Mouse (Mus musculus) right cerebral cortex, adult 2 months (tissue): ENCODE measurements around the gene Gtpbp3.

Source experiments
- DNase-seq, 2 experiments: peaks; one replicate each; pipeline ENCODE4 v3.0.0; 2021 to 2022; ENCODE audit warnings: low spot score in 2 of 2

The Gtpbp3 gene

DNA sequence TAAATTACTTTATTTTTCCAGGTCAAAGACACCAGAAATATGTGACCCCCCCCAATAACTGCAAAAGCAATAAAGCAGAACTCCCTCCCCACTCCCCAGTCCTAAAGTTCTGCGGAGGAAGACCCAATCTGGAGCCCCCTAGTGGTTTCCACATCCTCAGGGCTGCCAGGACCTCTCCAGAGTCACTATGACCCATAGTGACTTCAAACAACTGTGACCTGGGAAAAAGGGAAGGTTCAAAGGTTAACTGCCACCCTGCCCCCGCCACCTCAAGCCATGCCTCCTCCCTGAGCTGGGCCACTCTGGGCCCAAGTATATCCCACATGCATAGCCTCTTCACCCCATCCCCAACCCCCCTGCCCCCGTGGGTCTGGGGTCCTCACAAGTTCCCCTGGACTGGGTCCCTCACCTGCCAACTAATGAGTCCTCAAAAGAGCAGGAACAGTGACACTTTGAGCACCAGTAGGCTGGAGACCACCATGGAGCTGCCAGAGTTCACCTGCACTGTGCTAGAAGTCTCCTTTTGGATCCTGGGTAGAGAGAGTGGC, 46.4 kb downstream of the Gtpbp3 start:
- no peak for DNase-seq

DNA sequence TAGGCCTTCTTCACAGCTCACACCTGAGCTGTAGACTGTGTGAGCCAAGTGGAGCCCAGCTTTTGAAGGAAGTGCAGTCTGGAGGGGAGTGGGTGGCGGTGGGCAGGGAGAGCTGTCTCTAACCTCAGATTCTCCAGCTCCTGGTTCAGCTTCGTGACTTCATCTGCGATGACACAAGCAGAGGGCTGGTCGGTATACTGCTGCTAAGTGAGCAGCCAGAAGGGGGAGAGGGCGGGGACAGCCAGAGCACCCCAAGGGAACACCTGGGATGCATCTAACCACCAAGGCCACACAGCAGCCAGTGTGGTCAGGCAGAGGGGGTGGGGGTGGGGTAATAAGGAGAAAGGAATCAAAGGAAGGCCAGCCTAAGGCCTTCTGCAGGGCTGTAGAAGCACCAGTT, 47.8 kb downstream of the Gtpbp3 start:
- DNase-seq = peak in 1 of 2 experiments; percentile 13

DNA sequence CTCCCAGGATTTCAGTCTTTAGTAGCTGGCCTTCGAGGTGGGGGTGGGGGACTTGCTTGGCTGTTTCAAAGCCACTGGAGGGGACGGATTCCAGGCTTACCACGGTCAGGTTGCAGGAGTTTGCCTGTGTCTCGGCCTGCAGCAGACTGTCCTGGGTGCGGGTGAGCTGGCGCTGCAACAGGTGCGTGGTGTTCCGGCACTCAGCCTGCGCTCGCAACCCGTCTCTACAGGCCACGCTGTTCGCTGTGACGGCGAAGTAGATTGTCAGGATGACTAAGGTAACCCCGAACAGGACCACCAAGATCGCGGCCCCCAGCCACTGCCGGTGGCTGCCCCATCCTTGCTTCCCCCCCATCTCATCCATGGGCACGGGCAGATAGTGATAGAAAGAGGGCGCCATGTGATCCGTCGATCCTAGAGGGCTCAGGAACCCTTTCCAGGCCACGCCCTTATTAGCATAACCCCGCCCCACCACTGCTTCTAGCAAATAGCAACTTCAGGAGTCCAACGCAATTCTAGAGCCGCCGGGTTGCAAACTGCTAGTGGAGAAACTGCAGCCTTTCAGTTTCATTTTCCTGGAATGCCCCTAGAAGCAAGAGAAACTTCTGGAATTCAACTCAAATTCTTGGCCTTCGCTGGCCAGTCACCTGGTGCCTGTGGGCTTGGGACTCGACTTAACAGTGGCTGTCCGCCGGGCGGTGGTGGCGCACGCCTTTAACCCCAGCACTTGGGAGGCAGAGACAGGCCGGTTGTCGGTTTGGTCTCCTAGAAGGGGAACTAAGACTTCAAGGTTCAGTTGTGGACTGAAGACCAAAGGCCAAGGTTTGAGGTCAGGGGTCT, 49.3 kb downstream of the Gtpbp3 start, which contains the start of gene Bst2:
TSS of gene Bst2 (minus strand) at position 429 of the 840 bp plus-strand sequence.
- DNase-seq = peak; percentile 31 to 48

DNA sequence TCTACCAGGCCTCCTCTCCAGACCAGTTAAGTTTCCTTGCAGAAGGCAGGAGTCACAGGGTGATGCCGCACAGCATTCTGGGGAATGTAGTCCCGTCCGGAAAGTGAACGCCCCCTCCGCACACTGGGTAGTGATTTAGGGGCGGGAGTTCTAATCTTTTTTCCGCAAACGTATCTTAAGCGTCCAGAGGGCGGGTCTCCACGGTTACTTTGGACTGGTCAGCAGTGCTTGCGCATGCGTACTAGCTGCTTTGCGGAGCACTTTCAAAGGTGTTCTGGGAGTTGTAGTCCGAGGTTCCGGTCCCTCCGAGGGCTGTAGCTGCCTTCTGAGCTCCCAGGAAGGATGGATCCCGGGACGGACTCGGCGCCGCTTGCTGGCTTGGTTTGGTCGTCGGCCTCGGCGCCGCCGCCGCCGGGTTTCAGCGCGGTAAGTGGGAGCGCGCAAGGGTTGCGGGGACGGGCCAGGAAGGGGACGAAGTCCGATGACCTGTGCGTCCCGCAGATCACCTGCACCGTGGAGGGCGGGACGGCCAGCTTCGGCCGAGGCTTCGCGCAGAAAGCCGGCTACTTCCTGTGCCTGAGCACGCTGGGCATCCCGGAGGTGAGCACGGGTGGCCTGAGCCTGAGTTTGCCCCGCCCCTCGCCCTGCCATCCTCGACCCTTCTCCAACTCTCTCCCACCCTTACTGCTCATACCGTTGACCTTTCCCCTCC, 54.9 kb downstream of the Gtpbp3 start, which contains the start of gene Mvb12a:
TSS of gene Mvb12a (plus strand) at position 291 of the 712 bp plus-strand sequence.
- DNase-seq = peak; percentile 96 to 97

DNA sequence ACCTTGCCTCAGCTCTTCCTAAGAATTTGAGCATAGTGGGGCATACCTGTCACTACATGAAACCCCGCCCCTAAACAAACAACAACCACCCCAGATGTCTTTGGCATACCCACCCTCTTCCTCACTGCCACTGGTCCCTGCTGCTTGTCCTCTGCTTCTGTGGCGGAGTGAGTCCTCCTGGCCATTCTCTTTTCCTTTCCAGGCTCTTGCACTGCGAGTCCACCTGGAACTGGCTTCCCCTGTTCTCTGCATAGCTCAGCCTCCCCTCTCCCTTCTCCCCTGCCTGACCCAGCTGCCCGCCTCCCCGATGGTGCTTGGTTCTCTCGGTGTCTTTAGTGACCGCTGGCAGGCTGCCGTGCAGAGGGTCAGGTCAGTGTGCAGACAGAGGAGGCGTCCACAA, 55.9 kb downstream of the Gtpbp3 start:
- DNase-seq = no peak

DNA sequence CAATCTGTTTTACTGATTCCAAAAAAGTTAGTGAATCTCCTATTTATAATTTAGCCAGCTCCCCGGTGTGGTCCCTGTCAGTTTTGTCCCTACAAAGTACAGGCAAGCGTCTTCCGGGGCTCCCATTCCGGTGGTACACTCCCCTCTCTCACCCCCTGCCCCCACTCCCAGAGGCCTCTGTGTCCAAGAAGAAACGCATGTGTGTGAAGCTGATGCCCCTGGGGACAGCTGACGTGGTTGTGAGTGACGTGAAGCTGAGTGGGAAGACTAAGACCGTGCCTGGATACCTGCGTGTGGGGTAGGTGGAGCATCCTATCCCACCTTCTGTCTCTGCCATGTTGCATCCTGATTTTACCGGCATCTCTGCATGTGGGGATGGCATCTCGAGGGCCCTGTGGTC, 57.1 kb downstream of the Gtpbp3 start:
- DNase-seq = no peak

DNA sequence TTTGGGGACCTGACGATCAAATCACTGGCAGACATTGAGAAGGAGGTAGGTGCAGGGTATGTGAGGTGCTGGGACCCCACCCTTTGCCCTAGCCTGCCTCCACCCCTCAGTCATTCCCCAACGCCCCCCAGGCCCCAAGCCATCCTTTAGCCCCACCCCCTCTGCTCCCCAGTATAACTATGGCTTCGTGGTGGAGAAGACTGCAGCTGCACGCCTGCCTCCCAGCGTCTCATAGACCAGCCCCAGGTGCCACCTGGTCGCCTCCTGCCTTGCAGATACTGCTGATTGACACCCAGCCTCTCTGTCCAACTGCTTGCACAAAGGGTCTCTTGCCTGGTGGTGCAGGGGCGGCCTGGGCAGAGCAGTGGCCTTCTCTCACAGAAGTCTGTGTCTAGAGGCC, 59.7 kb downstream of the Gtpbp3 start:
- no peak for DNase-seq
